Mouse (Mus musculus) forebrain, embryonic 14.5 days (tissue): ENCODE measurements around the gene Tigd4. TPM values are rescaled to one million over a fixed set of nuclear protein-coding genes. Genes with fewer than 3 reads are reported as not detected.

Source experiments
- ATAC-seq: fragments of 200-750 bp; cut with Nextera tagmentation; 2 replicates; pipeline ENCODE4 v1.8.0; 2017; ENCODE audit warnings: mild to moderate bottlenecking, moderate library complexity
- DNase-seq: peaks from one replicate; pipeline ENCODE4 v3.0.0-alpha.2; 2015; ENCODE audit warnings: low spot score
- H3K27ac ChIP-seq: fragments of 300-500 bp; sonication (generic); 2 replicates; pipeline ENCODE4 v1.5.1; 2014; ENCODE audit warnings: low read depth, mild to moderate bottlenecking, control low read depth, low read length, moderate library complexity
- H3K27me3 ChIP-seq: fragments of 300-500 bp; sonication (generic); replicated peaks from 2 replicates; pipeline ENCODE4 v1.6.1; 2014; ENCODE audit warnings: low read length, control low read depth, mixed read lengths; ENCODE audit not compliant: control insufficient read depth, insufficient read depth
- H3K36me3 ChIP-seq: fragments of 300-500 bp; sonication (generic); 2 replicates; pipeline ENCODE4 v1.6.1; 2014; ENCODE audit warnings: low read length, control low read depth; ENCODE audit not compliant: control insufficient read depth, insufficient read depth
- H3K4me1 ChIP-seq: fragments of 300-500 bp; sonication (generic); 2 replicates; pipeline ENCODE4 v1.6.1; 2014; ENCODE audit warnings: antibody characterized with exemption, low read length, control low read depth; ENCODE audit not compliant: control insufficient read depth, insufficient read depth
- H3K4me2 ChIP-seq: fragments of 300-500 bp; sonication (generic); 2 replicates; pipeline ENCODE4 v1.6.1; 2014; ENCODE audit warnings: mild to moderate bottlenecking, control low read depth, low read length
- H3K4me3 ChIP-seq: fragments of 300-500 bp; sonication (generic); 2 replicates; pipeline ENCODE4 v1.5.1; 2014; ENCODE audit warnings: low read depth, low read length, control low read depth
- H3K9ac ChIP-seq: fragments of 300-500 bp; sonication (generic); 2 replicates; pipeline ENCODE4 v1.6.1; 2014; ENCODE audit warnings: mild to moderate bottlenecking, low read length, control low read depth, moderate library complexity
- H3K9me3 ChIP-seq: fragments of 300-500 bp; sonication (generic); replicated peaks from 2 replicates; pipeline ENCODE4 v1.6.1; 2016; ENCODE audit warnings: low read length, control low read depth, mixed read lengths; ENCODE audit not compliant: control insufficient read depth
- WGBS: fragments of 180-500 bp; shearing (Covaris S2); extraction: QIAGEN DNeasy Blood & Tissue Kit; methylation state at CpG from one replicate; pipeline ENCODE4 v1.1.7; 2014; 5-methylcytosine and 5-hydroxymethylcytosine counted together
- polyA plus RNA-seq: library from polyadenylated mRNA; unstranded; fragments of >200 nt; fragmentation: Nextera tagmentation; extraction: Ambion mirVana; gene quantifications from 2 replicates; pipeline ENCODE4 v1.2.1, GENCODE M21; 2014

Gene Tigd4
- polyA plus RNA-seq, 1 experiment from 2014 or later = not detected

- Histone ChIP-seq H3K9me3 (no peaks in the 10 kb centered on the region), H3K4me2 (no peak overlapping the region), H3K27ac (no peak overlapping the region), H3K27me3 (no peaks in the 10 kb centered on the region), H3K4me3 (no peak overlapping the region), H3K4me1 (0 out of 2 replicates have a peak, but pooled peaks cover 4% of the 10 kb centered on the region), H3K9ac (no peak overlapping the region), H3K36me3 (no peaks in the 10 kb centered on the region)
- ATAC-seq (no peak), DNase-seq (no peak)
- WGBS = 52% methylated on average over 4 of the region's 4 CpGs
Measured at GRCm38 (mm10) chr3:84642942-84643341, 49.6 kb downstream of the Tigd4 start.

- 88% methylated on average over 9 of the region's 9 CpGs for WGBS
- ATAC-seq = no peak
- H3K4me3 ChIP-seq = no peak overlapping the region
Measured at GRCm38 (mm10) chr3:84645156-84646006, 52.0 kb downstream of the Tigd4 start.

GRCm38 (mm10) chr3:84646007-84646290 is 52.6 kb downstream of the Tigd4 start:
- WGBS = 90% methylated on average over 3 of the region's 3 CpGs
- Histone ChIP-seq H3K9ac (no peak overlapping the region), H3K36me3 (no peaks in the 10 kb centered on the region), H3K9me3 (no peaks in the 10 kb centered on the region), H3K4me3 (no peak overlapping the region), H3K4me1 (0 out of 2 replicates have a peak, but pooled peaks cover 4% of the 10 kb centered on the region), H3K4me2 (no peak overlapping the region), H3K27me3 (no peaks in the 10 kb centered on the region), H3K27ac (no peak overlapping the region)
- ATAC-seq (no peak), DNase-seq (no peak)

More at GRCm38 (mm10) chr3:84645156-84646006, 52.0 kb downstream of the Tigd4 start:
- no peaks in the 10 kb centered on the region for H3K36me3 ChIP-seq
- H3K4me2 ChIP-seq = no peak overlapping the region
- H3K9me3 ChIP-seq = no peaks in the 10 kb centered on the region
- no peak overlapping the region for H3K9ac ChIP-seq
- no peaks in the 10 kb centered on the region for H3K27me3 ChIP-seq
- no peak overlapping the region for H3K27ac ChIP-seq
- DNase-seq = no peak
- H3K4me1 ChIP-seq = 0 out of 2 replicates have a peak, but pooled peaks cover 4% of the 10 kb centered on the region

- H3K4me2 ChIP-seq = no peak overlapping the region
- H3K9ac ChIP-seq = no peak overlapping the region
- ATAC-seq (no peak), DNase-seq (no peak)
- H3K36me3 ChIP-seq = no peaks in the 10 kb centered on the region
- no peaks in the 10 kb centered on the region for H3K9me3 ChIP-seq
- no peak overlapping the region for H3K27ac ChIP-seq
- H3K4me1 ChIP-seq = 0 out of 2 replicates have a peak, but pooled peaks cover 4% of the 10 kb centered on the region
- no peaks in the 10 kb centered on the region for H3K27me3 ChIP-seq
- no peak overlapping the region for H3K4me3 ChIP-seq
- WGBS = 81% methylated on average over 8 of the region's 8 CpGs
Measured at GRCm38 (mm10) chr3:84646331-84646845, 53.0 kb downstream of the Tigd4 start.

Other genes with a start within 250 kb of the Tigd4 start
- 1.3 and 2.8 TPM in 2 replicates for gene Fhdc1, start 113.1 kb upstream of the Tigd4 start, polyA plus RNA-seq
- gene Arfip1, start 10.9 kb upstream of the Tigd4 start, polyA plus RNA-seq = 24.2 and 26.9 TPM in 2 replicates
- gene Tmem154, start 72.6 kb downstream of the Tigd4 start, polyA plus RNA-seq = 0.95 and 0.96 TPM in 2 replicates
- gene Fbxw7, start 221.7 kb downstream of the Tigd4 start, polyA plus RNA-seq = 27.9 and 31.4 TPM in 2 replicates